Mouse (Mus musculus): ENCODE measurements around the gene Amy2a5. TPM values are rescaled to one million over a fixed set of nuclear protein-coding genes. Genes with fewer than 3 reads are reported as not detected.

Gene Amy2a5
- polyA plus RNA-seq (2014; fragmentation: Illumina TruSeq; extraction: RNeasy Lipid Tissue Mini Kit (QIAGEN cat#74804); ENCODE audit: low read depth, low replicate concordance), result 2.5 TPM

DNA sequence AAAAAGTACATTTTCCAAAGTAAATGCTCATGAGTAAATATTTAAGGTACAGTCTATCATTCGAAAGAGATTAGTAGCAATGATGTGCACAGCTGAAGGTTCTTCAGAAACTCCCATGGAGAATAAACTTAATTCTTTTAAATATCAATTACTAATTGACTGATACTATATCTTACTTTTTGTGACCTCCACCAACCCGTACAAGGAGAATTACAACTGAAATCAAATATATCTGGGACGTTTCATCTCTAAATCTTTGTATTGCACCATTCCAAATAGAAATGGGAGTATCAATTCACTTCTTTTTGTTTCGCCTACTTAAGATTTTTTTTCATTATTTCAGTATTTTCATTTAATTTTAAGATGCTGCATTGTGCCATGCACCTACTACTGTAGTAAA, at the start of gene Amy2a5:
TSS of gene Amy2a5 (minus strand) at position 101 of the 400 bp plus-strand sequence.

DNA sequence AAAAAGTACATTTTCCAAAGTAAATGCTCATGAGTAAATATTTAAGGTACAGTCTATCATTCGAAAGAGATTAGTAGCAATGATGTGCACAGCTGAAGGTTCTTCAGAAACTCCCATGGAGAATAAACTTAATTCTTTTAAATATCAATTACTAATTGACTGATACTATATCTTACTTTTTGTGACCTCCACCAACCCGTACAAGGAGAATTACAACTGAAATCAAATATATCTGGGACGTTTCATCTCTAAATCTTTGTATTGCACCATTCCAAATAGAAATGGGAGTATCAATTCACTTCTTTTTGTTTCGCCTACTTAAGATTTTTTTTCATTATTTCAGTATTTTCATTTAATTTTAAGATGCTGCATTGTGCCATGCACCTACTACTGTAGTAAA, 32.7 kb upstream of the Amy2a5 start, which contains the start of gene Amy2a4:
TSS of gene Amy2a4 (minus strand) at position 101 of the 400 bp plus-strand sequence.

Other genes with a start within 250 kb of the Amy2a5 start
- not detected for gene Amy2a4, start 32.6 kb upstream of the Amy2a5 start, polyA plus RNA-seq (2014; fragmentation: Illumina TruSeq; extraction: RNeasy Lipid Tissue Mini Kit (QIAGEN cat#74804); ENCODE audit: low read depth, low replicate concordance)
- not detected for gene Amy2a3, start 65.2 kb upstream of the Amy2a5 start, polyA plus RNA-seq (2014; fragmentation: Illumina TruSeq; extraction: RNeasy Lipid Tissue Mini Kit (QIAGEN cat#74804); ENCODE audit: low read depth, low replicate concordance)
- gene Amy2a2, start 97.8 kb upstream of the Amy2a5 start, polyA plus RNA-seq (2014; fragmentation: Illumina TruSeq; extraction: RNeasy Lipid Tissue Mini Kit (QIAGEN cat#74804); ENCODE audit: low read depth, low replicate concordance), result not detected

Data from testis, adult 10 weeks (tissue).